Mouse (Mus musculus): ENCODE measurements around the gene Hus1b. TPM values are rescaled to one million over a fixed set of nuclear protein-coding genes. Genes with fewer than 3 reads are reported as not detected.

Hus1b gene
- polyA plus RNA-seq, 1 experiment from 2014 or later = not detected

DNA sequence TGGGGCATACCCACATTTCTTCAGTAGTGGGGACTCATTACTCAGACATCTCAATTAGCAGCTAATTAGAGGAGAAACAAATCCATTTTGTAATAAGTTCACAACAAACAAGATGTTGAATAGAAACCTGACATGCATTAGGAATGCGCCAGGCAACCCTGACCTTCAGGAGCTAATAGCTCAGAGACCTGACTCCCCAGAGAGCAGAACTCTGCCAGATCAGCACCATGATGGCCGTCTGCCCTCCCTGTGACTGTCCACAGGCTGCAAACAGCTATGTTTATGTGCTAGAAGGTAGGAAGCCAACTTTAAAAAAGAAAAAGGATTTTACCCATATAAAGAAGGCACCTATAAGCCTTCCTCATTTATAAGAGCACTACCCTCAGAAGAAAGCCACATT lies 45.3 kb downstream of the Hus1b start:
- H3K27me3 ChIP-seq = no peaks in the 10 kb centered on the region
- no peak overlapping the region for H3K27ac ChIP-seq (replicated peaks)
- H3K9me3 ChIP-seq (replicated peaks) = no peaks in the 10 kb centered on the region
- H3K9ac ChIP-seq = no peak overlapping the region
- peaks cover 22% of the 10 kb centered on the region for H3K36me3 ChIP-seq
- H3K4me3 ChIP-seq (replicated peaks) = no peak overlapping the region
- WGBS = 49% methylated on average over 2 of the region's 2 CpGs
- ATAC-seq (ENCODE audit: insufficient number of reproducible peaks, low FRiP score, low TSS enrichment, low read depth) = no peak
- H3K4me1 ChIP-seq = no peaks in the 10 kb centered on the region
- no peak overlapping the region for H3K4me2 ChIP-seq (replicated peaks)

DNA sequence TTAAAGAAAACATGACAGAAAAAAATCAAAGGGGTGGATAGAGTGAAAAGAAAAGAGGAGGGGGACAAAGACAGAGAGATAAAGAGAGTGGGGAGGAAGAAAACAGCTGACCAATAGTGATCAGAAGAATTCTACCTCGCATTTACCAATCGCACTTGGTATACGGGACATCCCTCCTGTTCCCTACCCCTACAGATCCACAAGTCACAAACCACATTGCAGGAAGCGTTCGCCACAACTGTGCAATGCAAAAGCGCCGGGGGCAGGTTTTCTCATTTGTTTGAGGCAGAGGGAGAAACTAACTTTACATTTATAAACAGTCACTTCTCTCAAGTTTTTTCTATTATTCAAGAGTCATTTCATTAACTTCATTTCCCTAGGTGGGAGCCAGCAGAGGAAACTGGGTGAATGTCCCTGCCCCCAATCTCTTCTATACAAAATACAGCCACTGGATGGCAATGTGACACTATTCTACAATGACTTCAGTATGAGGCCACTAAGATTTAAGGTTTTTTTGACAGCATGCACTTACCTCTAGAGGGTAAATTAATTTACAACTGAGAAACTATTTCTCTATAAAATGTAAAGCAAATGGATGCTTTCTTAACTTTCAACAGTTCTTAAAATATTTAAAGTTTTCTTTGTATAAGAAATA lies 46.0 kb downstream of the Hus1b start:
- 84% methylated on average over 7 of the region's 7 CpGs for WGBS

More for the DNA sequence above, 46.0 kb downstream of the Hus1b start:
- no peaks in the 10 kb centered on the region for H3K4me1 ChIP-seq
- H3K27ac ChIP-seq (replicated peaks) = no peak overlapping the region
- H3K4me2 ChIP-seq (replicated peaks) = no peak overlapping the region
- peaks cover 22% of the 10 kb centered on the region for H3K36me3 ChIP-seq
- no peak overlapping the region for H3K9ac ChIP-seq
- H3K4me3 ChIP-seq (replicated peaks) = no peak overlapping the region
- H3K27me3 ChIP-seq = no peaks in the 10 kb centered on the region
- no peak for ATAC-seq (ENCODE audit: insufficient number of reproducible peaks, low FRiP score, low TSS enrichment, low read depth)
- H3K9me3 ChIP-seq (replicated peaks) = no peaks in the 10 kb centered on the region

Other genes starting within 250 kb of the Hus1b start
- 0.16 and 0.20 TPM in 2 replicates for gene Irf4, start 198.5 kb downstream of the Hus1b start, polyA plus RNA-seq (2015; fragmentation: Nextera tagmentation; extraction: Ambion mirVana)
- gene Exoc2, start 26.3 kb upstream of the Hus1b start, polyA plus RNA-seq (2015; fragmentation: Nextera tagmentation; extraction: Ambion mirVana) = 26.3 and 27.4 TPM in 2 replicates
- gene Gm5447, start 26.4 kb upstream of the Hus1b start, polyA plus RNA-seq (2015; fragmentation: Nextera tagmentation; extraction: Ambion mirVana) = 0.24 TPM in 1 of 2 replicates, not detected in the other

All from embryonic facial prominence, embryonic 15.5 days (tissue).